Mouse (Mus musculus) cerebral cortex, adult 2 months (tissue): ENCODE results near the gene Selenoh.

ENCODE experiments used
- WGBS: fragments of 180-500 bp; shearing (Covaris S2); methylation state at CpG from one replicate; pipeline ENCODE4 v1.1.7; 2018; 5-methylcytosine and 5-hydroxymethylcytosine counted together

Gene Selenoh

DNA sequence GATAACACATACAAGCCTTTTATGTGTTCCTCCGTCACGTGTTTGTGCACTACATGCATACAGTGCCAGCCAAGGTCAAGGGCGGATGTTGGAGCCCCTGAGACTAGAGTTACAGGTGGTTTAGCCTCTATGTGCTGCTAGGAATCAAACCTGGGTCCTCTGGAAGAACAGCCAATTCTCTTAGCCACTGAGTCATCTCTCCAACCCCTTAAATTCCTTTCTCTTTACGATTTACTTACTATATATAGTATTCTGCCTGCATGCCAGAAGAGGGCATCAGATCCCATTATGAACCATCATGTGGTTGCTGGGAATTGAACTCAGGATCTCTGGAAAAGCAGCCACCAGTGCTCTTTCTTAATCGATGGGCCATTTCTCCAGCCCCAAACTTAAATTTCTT is 965 bp upstream of the Selenoh start:
- 43% methylated on average over 4 of the region's 5 CpGs for WGBS

- 2% methylated on average over 39 of the region's 39 CpGs for WGBS
Observed at GRCm38 (mm10) chr2:84669828-84670568, 572 bp downstream of the Selenoh start.

GRCm38 (mm10) chr2:84666081-84666480 is 4.5 kb downstream of the Selenoh start:
- WGBS = 72% methylated on average over 12 of the region's 12 CpGs

DNA sequence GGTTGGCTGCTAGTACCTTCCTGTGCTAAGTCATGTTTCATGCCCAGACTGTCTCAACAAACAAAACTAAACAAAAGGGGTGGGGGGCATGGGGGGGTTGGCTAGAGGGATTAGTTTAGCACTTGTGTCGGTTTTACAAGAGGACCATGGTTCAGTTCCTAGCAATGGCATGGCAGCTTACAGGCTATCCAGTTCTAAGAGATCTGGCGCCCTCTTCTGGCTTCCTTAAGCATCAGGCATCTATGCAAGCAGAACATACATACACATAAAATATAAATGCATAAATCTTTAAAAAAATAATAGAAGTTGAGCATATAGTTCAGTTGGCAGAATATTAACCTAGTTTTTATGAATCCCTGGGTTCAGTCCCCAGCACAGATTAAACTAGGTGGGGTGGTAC is 7.7 kb downstream of the Selenoh start:
- 32% methylated on average over 2 of the region's 2 CpGs for WGBS

DNA sequence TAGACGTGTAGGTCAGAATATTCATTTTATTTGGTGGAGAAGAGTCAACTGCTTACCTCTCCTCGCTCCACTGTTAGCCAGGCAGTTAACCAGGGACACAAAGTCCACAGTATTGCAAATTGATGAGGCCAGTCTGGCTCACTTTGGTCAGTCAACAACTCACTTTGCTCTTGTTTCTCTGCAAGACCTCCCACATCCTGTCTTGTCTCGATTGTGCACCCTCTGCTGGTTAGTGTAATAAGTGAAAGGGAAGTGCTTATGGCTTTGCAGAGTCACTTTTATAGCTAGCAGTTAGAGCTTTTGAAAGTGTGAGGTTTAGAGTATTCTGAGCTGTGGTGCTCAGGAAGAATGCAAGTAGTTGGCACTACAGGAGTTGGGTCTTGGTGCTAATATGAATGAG is 10.3 kb downstream of the Selenoh start:
- WGBS = 51% methylated on average over 3 of the region's 3 CpGs

- WGBS = 94% methylated on average over 32 of the region's 32 CpGs
Observed at GRCm38 (mm10) chr2:84658806-84659205, 11.8 kb downstream of the Selenoh start, which contains the start of gene Btbd18. Btbd18 (plus strand) TSS chr2:84659079.

GRCm38 (mm10) chr2:84655864-84656263 is 14.7 kb downstream of the Selenoh start:
- 73% methylated on average over 1 of the region's 1 CpGs for WGBS

DNA sequence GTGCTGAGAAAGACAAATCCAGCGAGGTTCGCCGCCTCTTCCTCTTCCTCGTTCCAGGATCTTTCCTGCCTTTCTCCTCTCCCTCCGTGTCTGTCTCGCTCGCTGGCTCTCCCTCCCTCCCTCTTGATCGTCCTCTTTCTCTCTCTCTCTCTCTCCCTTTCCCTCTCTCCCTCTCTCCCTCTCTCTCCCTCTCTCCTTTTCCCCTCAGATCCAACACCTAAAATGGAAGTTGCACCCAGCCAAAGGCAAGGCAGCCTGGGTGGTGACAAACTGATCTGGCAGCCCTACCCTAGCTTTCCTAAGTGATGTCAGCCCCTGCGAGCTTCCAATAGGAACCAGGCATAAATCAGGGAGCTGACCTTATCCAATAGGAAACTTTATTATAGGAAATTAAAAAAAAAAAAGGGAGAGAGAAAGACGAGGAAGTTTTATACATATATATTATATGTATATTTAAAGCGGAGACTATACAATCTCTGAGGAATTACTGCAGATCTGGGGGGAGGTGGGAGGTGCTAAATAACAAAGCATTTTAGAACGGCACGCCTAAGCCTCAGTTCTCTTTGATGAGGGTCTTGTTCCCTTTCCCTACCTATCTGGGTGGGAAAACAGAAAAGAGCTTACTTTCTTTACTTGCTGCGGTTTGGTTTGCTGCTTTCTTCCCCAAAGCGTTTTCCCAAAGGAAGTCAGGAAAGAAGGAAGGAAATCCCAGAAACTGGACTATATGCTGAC is 19.9 kb downstream of the Selenoh start, which contains the start of gene Ctnnd1:
Gene Ctnnd1 (minus strand): TSS at position 302 of the 732 bp plus-strand sequence.
- WGBS = 1% methylated on average over 15 of the region's 15 CpGs

- 1% methylated on average over 10 of the region's 10 CpGs for WGBS
Observed at GRCm38 (mm10) chr2:84649674-84650073, 20.9 kb downstream of the Selenoh start.

GRCm38 (mm10) chr2:84648369-84648768 is 22.2 kb downstream of the Selenoh start:
- WGBS = 6% methylated on average over 6 of the region's 6 CpGs

DNA sequence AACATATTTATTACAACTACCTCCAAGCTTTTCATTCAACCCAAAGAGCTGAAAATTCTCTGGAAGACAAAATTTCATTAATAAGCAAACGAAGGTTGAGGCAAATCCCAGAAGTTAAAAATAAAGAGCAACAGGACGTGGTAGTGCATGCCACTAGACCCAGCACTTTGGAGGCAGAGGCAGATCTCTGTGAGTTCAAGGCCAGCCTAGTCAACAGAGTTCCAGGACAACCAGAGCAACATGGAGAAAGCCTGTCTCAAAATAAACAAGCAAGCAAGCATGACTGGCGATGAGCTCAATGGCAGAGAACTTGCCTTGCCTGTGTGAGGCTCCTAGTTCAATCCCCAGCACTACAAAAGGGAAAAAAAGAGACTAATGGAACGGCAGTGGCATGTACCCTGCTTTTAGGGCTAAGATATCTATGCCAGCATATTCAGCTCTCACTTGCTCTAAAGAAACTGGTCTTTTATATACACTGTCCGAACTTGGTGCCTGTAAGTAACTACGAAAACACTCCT is 23.5 kb downstream of the Selenoh start:
- WGBS = 72% methylated on average over 6 of the region's 6 CpGs

- WGBS = 50% methylated on average over 1 of the region's 1 CpGs
Observed at GRCm38 (mm10) chr2:84646138-84646537, 24.4 kb downstream of the Selenoh start.

DNA sequence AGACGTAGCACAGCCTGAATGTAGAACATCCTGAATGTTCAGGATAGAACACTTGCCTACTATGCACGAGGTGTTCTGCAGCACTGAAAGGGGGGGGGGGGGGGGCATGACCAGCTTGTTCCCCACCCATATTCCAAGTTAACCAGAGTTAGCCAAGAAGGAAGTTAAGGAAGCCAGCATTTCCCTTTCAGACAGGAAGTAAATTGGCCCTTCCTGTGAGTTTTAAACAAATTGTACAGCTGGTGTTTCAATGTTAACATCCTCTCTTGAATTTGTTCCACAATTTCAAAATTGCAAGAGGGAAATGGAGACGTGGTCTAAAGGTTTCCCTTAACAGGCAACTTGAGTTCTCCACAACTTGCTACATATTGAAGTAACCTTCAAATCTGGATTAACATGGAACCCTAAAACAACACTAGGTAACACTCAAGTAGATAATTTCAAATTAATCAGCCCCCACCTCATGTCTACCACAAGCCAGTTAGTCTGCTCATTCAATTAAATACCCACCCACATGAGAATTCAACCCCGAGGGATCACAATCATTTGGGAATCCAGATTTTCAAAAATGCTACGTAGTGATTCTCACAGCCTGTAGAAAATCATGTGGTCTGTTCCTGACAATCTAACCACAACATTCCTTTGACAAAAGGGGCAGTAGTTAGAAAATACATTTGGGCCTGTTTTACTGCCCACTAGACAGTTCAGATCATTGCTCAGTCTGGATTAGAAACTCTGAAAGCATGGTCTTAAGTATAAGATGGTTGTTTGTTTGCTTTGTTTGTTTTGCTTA is 31.9 kb downstream of the Selenoh start:
- WGBS = 33% methylated on average over 5 of the region's 5 CpGs

GRCm38 (mm10) chr2:84637452-84638165 is 33.0 kb downstream of the Selenoh start:
- WGBS = 30% methylated on average over 7 of the region's 7 CpGs

DNA sequence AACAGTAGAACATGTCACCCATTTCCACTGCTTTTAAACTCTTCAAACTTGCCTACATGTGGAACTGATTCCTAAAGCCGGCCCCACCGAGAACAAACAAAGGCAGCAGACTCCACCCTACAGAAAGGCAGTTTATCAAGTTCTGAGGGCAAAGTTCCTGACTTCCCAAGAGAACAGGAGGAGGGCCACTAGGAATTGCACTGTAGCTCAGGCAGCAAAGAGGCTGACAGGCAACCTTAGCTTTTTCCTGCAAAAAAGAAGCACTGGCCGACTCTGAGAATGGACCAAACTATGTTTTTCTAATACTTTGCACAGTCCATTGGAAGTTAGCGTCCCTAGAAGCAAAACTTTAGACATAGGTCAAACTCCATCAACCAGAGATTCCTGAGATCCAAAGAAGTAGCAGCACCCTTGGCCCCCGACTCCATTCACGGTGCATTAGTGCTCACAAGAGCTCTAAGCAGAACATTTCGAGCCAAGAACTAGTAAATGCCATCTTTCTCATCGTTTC is 34.3 kb downstream of the Selenoh start:
- 36% methylated on average over 8 of the region's 8 CpGs for WGBS

GRCm38 (mm10) chr2:84635611-84636010 is 35.0 kb downstream of the Selenoh start:
- 26% methylated on average over 2 of the region's 2 CpGs for WGBS

DNA sequence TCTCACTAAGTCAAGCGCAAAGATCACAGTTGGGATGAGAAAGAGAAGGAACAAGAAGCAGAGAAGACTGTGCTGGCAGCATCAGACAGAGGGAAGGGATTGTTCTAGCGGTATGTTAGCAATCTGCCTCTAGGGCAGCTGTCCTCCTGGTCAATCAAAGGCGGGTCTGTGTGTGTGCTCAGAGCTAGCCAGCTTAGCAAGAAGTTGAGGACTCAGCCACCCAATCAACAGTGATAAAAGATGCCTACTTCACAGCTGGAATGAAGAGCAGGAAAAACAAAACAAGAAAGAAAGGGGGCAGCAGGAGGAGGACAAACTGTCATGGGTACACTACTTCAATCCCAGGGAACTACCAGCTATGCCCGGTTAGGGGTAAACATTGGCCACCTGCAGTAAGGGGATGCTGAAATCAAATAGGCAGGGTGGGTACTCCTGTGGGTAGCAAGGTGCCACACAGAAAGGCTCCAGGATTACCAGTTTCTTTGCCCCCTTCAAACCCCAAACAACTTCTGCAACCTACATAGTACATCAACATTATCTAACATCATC is 35.6 kb downstream of the Selenoh start:
- WGBS = 38% methylated on average over 4 of the region's 4 CpGs

GRCm38 (mm10) chr2:84634006-84634405 is 36.6 kb downstream of the Selenoh start:
- 51% methylated on average over 4 of the region's 4 CpGs for WGBS

DNA sequence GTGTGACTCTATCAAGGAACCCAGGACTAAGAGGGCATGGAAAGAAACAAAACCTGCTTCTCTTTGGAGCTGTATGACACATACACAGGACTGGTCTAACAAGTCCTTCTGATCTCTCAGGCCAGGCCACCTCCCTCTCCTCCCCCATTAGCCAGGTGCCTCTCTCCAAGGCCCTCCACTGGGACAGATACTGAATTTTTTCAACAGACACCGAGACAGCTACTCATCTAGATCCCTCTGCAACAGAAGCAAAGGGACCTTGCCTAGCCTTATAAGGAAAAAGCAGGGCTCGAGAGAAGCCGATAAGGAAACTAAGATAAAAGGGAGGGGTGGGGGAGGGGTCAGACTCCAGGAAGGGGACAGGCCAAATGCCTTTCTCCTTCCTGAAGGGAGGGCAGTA is 37.6 kb downstream of the Selenoh start:
- 35% methylated on average over 3 of the region's 3 CpGs for WGBS

DNA sequence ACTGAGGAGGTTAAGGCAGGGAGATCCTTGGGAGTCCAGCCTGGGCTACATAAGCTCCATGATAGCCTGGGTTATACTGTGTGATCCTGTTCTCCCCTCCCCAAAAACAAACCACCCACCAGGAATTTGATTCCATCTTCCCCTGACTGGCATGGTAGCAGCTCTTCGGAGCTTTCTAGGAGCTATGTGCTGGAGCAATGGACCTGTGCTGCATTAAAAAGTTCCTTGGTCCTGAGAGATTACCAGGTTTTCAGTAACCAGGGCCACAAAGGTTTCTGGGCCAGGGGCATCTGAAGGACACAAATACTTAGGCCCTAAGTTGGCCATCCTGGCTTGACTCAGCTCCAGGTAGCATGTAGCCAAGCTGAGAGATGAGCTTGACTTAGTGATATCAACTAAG is 38.6 kb downstream of the Selenoh start:
- WGBS = 95% methylated on average over 1 of the region's 1 CpGs

DNA sequence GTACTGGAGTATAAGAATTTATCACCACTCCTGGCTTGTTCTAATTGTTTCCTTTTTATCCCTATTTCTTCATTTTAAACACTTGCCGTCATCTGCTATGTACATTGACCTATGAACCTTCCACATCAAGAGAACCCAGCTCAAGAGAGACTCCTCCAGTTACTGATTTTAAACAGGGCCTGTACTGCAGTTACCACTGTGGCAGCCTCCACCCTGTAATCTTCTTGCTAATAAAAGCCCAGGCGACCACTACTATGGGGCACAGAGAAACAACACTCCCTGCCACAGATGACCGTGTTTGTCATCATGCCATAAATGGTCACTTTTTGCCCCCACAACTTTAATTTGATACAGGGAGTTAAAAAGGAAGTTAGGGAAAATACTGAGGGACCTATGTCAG is 43.5 kb downstream of the Selenoh start:
- 78% methylated on average over 3 of the region's 3 CpGs for WGBS
